21 mouse cellular contexts compared by ENCODE assay signal in the genomic region with DNA sequence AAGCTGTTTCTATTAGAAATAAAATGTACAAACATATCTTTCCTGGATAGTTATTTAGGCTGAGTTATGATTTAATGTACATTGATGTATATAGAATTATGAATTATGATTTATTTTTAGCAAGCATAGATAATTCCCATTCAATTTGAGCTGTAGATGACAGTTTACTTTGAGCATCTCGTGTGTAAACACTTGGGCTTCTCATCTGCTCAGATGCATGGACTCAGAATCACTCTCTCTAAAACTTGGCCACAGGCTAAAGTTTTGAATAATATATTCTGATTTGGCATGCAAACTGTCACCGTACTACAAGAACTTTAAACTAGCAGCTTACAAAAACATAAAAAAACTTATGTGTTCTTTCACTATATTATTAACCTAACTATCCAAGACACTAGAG.
DNase-seq lines count a peak whose midpoint lies in the region; ATAC-seq and TF ChIP-seq lines count a peak whose summit lies in the region.
"Had no signal": no experiment of that assay in that cellular context is flagged by ENCODE, and none has a peak within 500 bp of the region (broad histone marks: within the 10 kb centered on the region; RNA-seq: fewer than 3 reads in every experiment).

No protein-coding gene starts in this region.

- H3K36me3 ChIP-seq in lung, embryonic 14.5 days (ENCODE audit: insufficient read depth): no peaks in the 10 kb centered on the region
- H3K36me3 ChIP-seq in lung, embryonic 15.5 days: no peaks in the 10 kb centered on the region
- H3K36me3 ChIP-seq in lung, embryonic 16.5 days (ENCODE audit: control insufficient read depth, insufficient read depth, low read length): no peaks in the 10 kb centered on the region
- H3K36me3 ChIP-seq in lung, postnatal 0 days (ENCODE audit: insufficient read depth, low read length): no peaks in the 10 kb centered on the region
- H3K36me3 ChIP-seq in midbrain, embryonic 11.5 days (ENCODE audit: control insufficient read depth, insufficient read depth, low read length): no peaks in the 10 kb centered on the region
- H3K36me3 ChIP-seq in midbrain, embryonic 15.5 days (replicated peaks): no peaks in the 10 kb centered on the region
- H3K36me3 ChIP-seq: G1E had no signal

- H3K9me3 ChIP-seq in lung, embryonic 14.5 days (ENCODE audit: low read depth, low read length): peaks cover 2% of the 10 kb centered on the region; the same call in 1 of the 2 replicates
- no peaks in the 10 kb centered on the region; the same call in 1 of the 2 replicates for H3K9me3 ChIP-seq in lung, embryonic 15.5 days
- H3K9me3 ChIP-seq in lung, embryonic 16.5 days (ENCODE audit: control insufficient read depth, low read length): no peaks in the 10 kb centered on the region
- no peaks in the 10 kb centered on the region for H3K9me3 ChIP-seq in lung, postnatal 0 days (ENCODE audit: low read length)
- H3K9me3 ChIP-seq in midbrain, embryonic 11.5 days (ENCODE audit: control insufficient read depth, low read length): no peaks in the 10 kb centered on the region
- no peaks in the 10 kb centered on the region for H3K9me3 ChIP-seq in midbrain, embryonic 15.5 days

- H3K27me3 ChIP-seq in lung, embryonic 14.5 days (ENCODE audit: insufficient read depth, low read length): no peaks in the 10 kb centered on the region
- H3K27me3 ChIP-seq in lung, embryonic 15.5 days: no peaks in the 10 kb centered on the region
- H3K27me3 ChIP-seq in lung, embryonic 16.5 days (ENCODE audit: control insufficient read depth, insufficient read depth, low read depth, low read length): no peaks in the 10 kb centered on the region
- no peaks in the 10 kb centered on the region for H3K27me3 ChIP-seq in lung, postnatal 0 days (replicated peaks; ENCODE audit: insufficient read depth, low read length)
- no peaks in the 10 kb centered on the region for H3K27me3 ChIP-seq in midbrain, embryonic 11.5 days (ENCODE audit: control insufficient read depth, insufficient read depth, low read length)
- no peaks in the 10 kb centered on the region for H3K27me3 ChIP-seq in midbrain, embryonic 15.5 days (replicated peaks)
- H3K27me3 ChIP-seq: CH12.LX, Patski had no signal

- no peak overlapping the region for H3K27ac ChIP-seq in lung, embryonic 14.5 days (ENCODE audit: low read depth)
- no peak overlapping the region for H3K27ac ChIP-seq in lung, embryonic 15.5 days
- H3K27ac ChIP-seq in lung, embryonic 16.5 days (ENCODE audit: low read length): no peak overlapping the region
- H3K27ac ChIP-seq in lung, postnatal 0 days (ENCODE audit: low read length): no peak overlapping the region
- H3K27ac ChIP-seq in midbrain, embryonic 11.5 days (ENCODE audit: low read depth, low read length): no peak overlapping the region
- H3K27ac ChIP-seq in midbrain, embryonic 15.5 days: no peak overlapping the region

- no peak for TF ChIP-seq CTCF in lung, embryonic 14.5 days (IDR thresholded peaks at IDR 0.05; ENCODE audit: low read depth)
- no peak for TF ChIP-seq CTCF in lung, postnatal 0 days (IDR thresholded peaks at IDR 0.05)

- no peaks in the 10 kb centered on the region for H3K4me1 ChIP-seq in lung, embryonic 14.5 days (ENCODE audit: insufficient read depth)
- H3K4me1 ChIP-seq in lung, embryonic 15.5 days: no peaks in the 10 kb centered on the region
- H3K4me1 ChIP-seq in lung, embryonic 16.5 days (replicated peaks; ENCODE audit: control insufficient read depth, insufficient read depth, low read length): no peaks in the 10 kb centered on the region
- no peaks in the 10 kb centered on the region for H3K4me1 ChIP-seq in lung, postnatal 0 days (ENCODE audit: insufficient read depth, low read depth, low read length)
- no peaks in the 10 kb centered on the region for H3K4me1 ChIP-seq in midbrain, embryonic 11.5 days (ENCODE audit: control insufficient read depth, insufficient read depth, low read length)
- no peaks in the 10 kb centered on the region for H3K4me1 ChIP-seq in midbrain, embryonic 15.5 days

- no peak overlapping the region for H3K4me2 ChIP-seq in lung, embryonic 14.5 days
- no peak overlapping the region for H3K4me2 ChIP-seq in lung, embryonic 15.5 days
- H3K4me2 ChIP-seq in lung, embryonic 16.5 days (ENCODE audit: low read depth, low read length): no peak overlapping the region
- H3K4me2 ChIP-seq in lung, postnatal 0 days (replicated peaks; ENCODE audit: low read depth, low read length): no peak overlapping the region
- no peak overlapping the region for H3K4me2 ChIP-seq in midbrain, embryonic 11.5 days
- no peak overlapping the region for H3K4me2 ChIP-seq in midbrain, embryonic 15.5 days

- no peak for TF ChIP-seq EP300 in lung, postnatal 0 days (IDR thresholded peaks at IDR 0.05)

- WGBS in lung, embryonic 14.5 days: 33% methylated on average over 2 of the region's 2 CpGs
- WGBS in lung, embryonic 15.5 days: 46% methylated on average over 2 of the region's 2 CpGs
- WGBS in lung, embryonic 16.5 days: 46% methylated on average over 2 of the region's 2 CpGs
- WGBS in lung, postnatal 0 days: 56% methylated on average over 2 of the region's 2 CpGs
- 92% methylated on average over 2 of the region's 2 CpGs for WGBS in midbrain, embryonic 11.5 days
- WGBS in midbrain, embryonic 15.5 days: 80% methylated on average over 2 of the region's 2 CpGs

- peak; percentile 76 for DNase-seq in lung, embryonic 14.5 days
- DNase-seq in lung, postnatal 10 days: no peak
- no peak for DNase-seq in lung, postnatal 36 days
- no peak for DNase-seq in lung, postnatal 0 days (ENCODE audit: low spot score)
- peak; percentile 53 for DNase-seq in midbrain, embryonic 11.5 days (ENCODE audit: low spot score, missing footprints)
- DNase-seq: adrenal gland, adult 8-10 months; adrenal gland, postnatal 10 days; adrenal gland, postnatal 14 days; adrenal gland, postnatal 25 days; adrenal gland, postnatal 36 days; B cell, adult 2 months; cerebellum, adult 11 months; cerebellum, adult 11-12 months had no signal

- H3K9ac ChIP-seq in lung, embryonic 14.5 days: no peak overlapping the region
- H3K9ac ChIP-seq in lung, embryonic 15.5 days: no peak overlapping the region
- no peak overlapping the region for H3K9ac ChIP-seq in lung, embryonic 16.5 days (ENCODE audit: low read length)
- H3K9ac ChIP-seq in lung, postnatal 0 days (replicated peaks; ENCODE audit: low read depth): no peak overlapping the region
- no peak overlapping the region for H3K9ac ChIP-seq in midbrain, embryonic 11.5 days (ENCODE audit: low read length)
- no peak overlapping the region for H3K9ac ChIP-seq in midbrain, embryonic 15.5 days

- peak; percentile 69; the same call in 1 of the 2 replicates for ATAC-seq in lung, embryonic 14.5 days (ENCODE audit: insufficient read depth)
- ATAC-seq in lung, embryonic 15.5 days (ENCODE audit: borderline replicate concordance, extremely low read depth, low FRiP score, low TSS enrichment): peak; percentile 55; the same call in 1 of the 2 replicates
- ATAC-seq in lung, embryonic 16.5 days (ENCODE audit: low read depth): peak; percentile 60
- no peak for ATAC-seq in lung, postnatal 0 days
- no peak for ATAC-seq in midbrain, embryonic 11.5 days (ENCODE audit: low FRiP score)
- no peak for ATAC-seq in midbrain, embryonic 15.5 days (replicated peaks)
- ATAC-seq: activated CD4-positive, CD25-positive, alpha-beta regulatory T cell, adult 4 months; CD4-positive, CD25-positive, alpha-beta regulatory T cell, adult 4 months; Patski had no signal

- no peak overlapping the region for H3K4me3 ChIP-seq in lung, embryonic 14.5 days (ENCODE audit: low read depth, low read length)
- no peak overlapping the region for H3K4me3 ChIP-seq in lung, embryonic 15.5 days
- no peak overlapping the region for H3K4me3 ChIP-seq in lung, embryonic 16.5 days (ENCODE audit: low read length)
- H3K4me3 ChIP-seq in lung, postnatal 0 days (ENCODE audit: low read depth, low read length): no peak overlapping the region
- no peak overlapping the region for H3K4me3 ChIP-seq in midbrain, embryonic 11.5 days (ENCODE audit: low read depth, low read length)
- H3K4me3 ChIP-seq in midbrain, embryonic 15.5 days: no peak overlapping the region

Comparison
In these comparisons a context has a peak if more than half of its experiments do, and no peak if none do; other contexts are left out.
1. ATAC-seq: peak in lung, embryonic 14.5 days (single experiment), lung, embryonic 15.5 days (single experiment) and lung, embryonic 16.5 days (single experiment); none in lung, postnatal 0 days (single experiment), midbrain, embryonic 11.5 days (single experiment) and midbrain, embryonic 15.5 days (single experiment).
2. DNase-seq: peak in lung, embryonic 14.5 days (single experiment) and midbrain, embryonic 11.5 days (single experiment); none in lung, postnatal 10 days (single experiment), lung, postnatal 36 days (single experiment) and lung, postnatal 0 days (single experiment).